In the genomic region with DNA sequence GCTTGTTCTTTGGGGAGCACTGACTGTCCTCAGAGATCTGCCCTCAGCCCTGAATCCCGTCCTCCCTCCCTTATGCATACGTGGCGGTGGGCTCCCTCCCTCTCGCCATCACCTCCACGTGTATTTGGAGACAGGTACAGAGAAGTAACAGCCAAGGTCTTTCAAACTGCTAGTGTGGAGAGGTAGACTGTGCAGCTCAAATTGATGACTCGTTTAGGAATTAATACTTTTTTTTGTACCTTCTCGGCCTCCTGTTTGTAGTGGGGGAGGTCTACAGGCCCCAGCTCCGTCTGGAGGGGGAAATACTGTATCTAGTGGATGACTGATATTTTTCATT, we compare ENCODE assay signal across 8 mouse cellular contexts.
A peak's percentile ranks its signal among the peaks of the same experiment; 100 is the strongest.
DNase-seq lines count a peak whose midpoint lies in the region; ATAC-seq and TF ChIP-seq lines count a peak whose summit lies in the region.
"Had no signal": no experiment of that assay in that cellular context is flagged by ENCODE, and none has a peak within 500 bp of the region (broad histone marks: within the 10 kb centered on the region; RNA-seq: fewer than 3 reads in every experiment).

No protein-coding gene starts in this region.

- 15% methylated on average over 8 of the region's 8 CpGs for WGBS in lung, adult 2 months
- WGBS in forebrain, embryonic 11.5 days = 3% methylated on average over 8 of the region's 8 CpGs
- 4% methylated on average over 8 of the region's 8 CpGs for WGBS in limb, embryonic 11.5 days
- WGBS in small intestine, adult 2 months = 25% methylated on average over 8 of the region's 8 CpGs

- TF ChIP-seq POLR2A in lung, adult 2 months (IDR thresholded peaks at IDR 0.05; ENCODE audit: borderline replicate concordance, extremely low read depth, low read depth, low read length) = no peak
- no peak for TF ChIP-seq POLR2A in small intestine, adult 2 months (IDR thresholded peaks at IDR 0.05; ENCODE audit: low read depth, low read length)

- no peak for TF ChIP-seq CTCF in lung, adult 2 months (IDR thresholded peaks at IDR 0.05; ENCODE audit: insufficient read depth, low read length)
- TF ChIP-seq CTCF in small intestine, adult 2 months (IDR thresholded peaks at IDR 0.05; ENCODE audit: extremely low read depth, insufficient read length, insufficient replicate concordance, low read depth, low read length) = no peak

- H3K27ac ChIP-seq in forebrain, embryonic 11.5 days (ENCODE audit: low read depth, low read length) = no peak overlapping the region
- H3K27ac ChIP-seq in limb, embryonic 11.5 days (replicated peaks; ENCODE audit: low read depth, low read length) = no peak overlapping the region
- H3K27ac ChIP-seq in small intestine, adult 2 months (ENCODE audit: insufficient read depth, low read depth, low read length) = no peak overlapping the region

- H3K9ac ChIP-seq in forebrain, embryonic 11.5 days (ENCODE audit: low read length) = peak overlapping the region; percentile 73; the same call in 1 of the 2 replicates
- no peak overlapping the region for H3K9ac ChIP-seq in limb, embryonic 11.5 days (ENCODE audit: low read length)

- peak overlapping the region; percentile 45 for H3K4me3 ChIP-seq in lung, adult 2 months (replicated peaks; ENCODE audit: extremely low read depth, low read depth, low read length)
- peak overlapping the region; percentile 63 for H3K4me3 ChIP-seq in forebrain, embryonic 11.5 days (ENCODE audit: low read depth, low read length)
- peak overlapping the region; percentile 53 for H3K4me3 ChIP-seq in limb, embryonic 11.5 days (ENCODE audit: low read depth, low read length)
- peak overlapping the region; percentile 52; the same call in 1 of the 2 replicates for H3K4me3 ChIP-seq in small intestine, adult 2 months (ENCODE audit: low read depth, low read length)

- peak overlapping the region; percentile 71 for H3K4me2 ChIP-seq in forebrain, embryonic 11.5 days (ENCODE audit: low read depth, low read length, severe bottlenecking)
- H3K4me2 ChIP-seq in limb, embryonic 11.5 days (ENCODE audit: low read depth, severe bottlenecking) = peak overlapping the region; percentile 90

- peaks cover 2% of the 10 kb centered on the region; the same call in 1 of the 2 replicates for H3K4me1 ChIP-seq in lung, adult 2 months (ENCODE audit: control insufficient read depth, insufficient read depth, low read length)
- H3K4me1 ChIP-seq in forebrain, embryonic 11.5 days (replicated peaks; ENCODE audit: control insufficient read depth, insufficient read depth, low read length) = peaks cover 6% of the 10 kb centered on the region; the same call in 1 of the 2 replicates
- 0 out of 2 replicates have a peak, but pooled peaks cover 3% of the 10 kb centered on the region for H3K4me1 ChIP-seq in limb, embryonic 11.5 days (ENCODE audit: control insufficient read depth, insufficient read depth, low read length)
- H3K4me1 ChIP-seq in small intestine, adult 2 months (ENCODE audit: control insufficient read depth, insufficient read depth, insufficient read length, low read length) = no peaks in the 10 kb centered on the region

- no peaks in the 10 kb centered on the region; the same call in 1 of the 2 replicates for H3K36me3 ChIP-seq in forebrain, embryonic 11.5 days (ENCODE audit: control insufficient read depth, insufficient read depth, low read length)
- H3K36me3 ChIP-seq in limb, embryonic 11.5 days (ENCODE audit: control insufficient read depth, insufficient read depth, low read length) = no peaks in the 10 kb centered on the region
- H3K36me3 ChIP-seq in small intestine, adult 2 months (ENCODE audit: control insufficient read depth, insufficient read depth, low read length) = no peaks in the 10 kb centered on the region

- peaks cover 28% of the 10 kb centered on the region for H3K27me3 ChIP-seq in forebrain, embryonic 11.5 days (ENCODE audit: control insufficient read depth, insufficient read depth, low read length)
- peaks cover 9% of the 10 kb centered on the region; the same call in 1 of the 2 replicates for H3K27me3 ChIP-seq in limb, embryonic 11.5 days (ENCODE audit: control insufficient read depth, insufficient read depth, low read length)
- peaks cover 27% of the 10 kb centered on the region for H3K27me3 ChIP-seq in small intestine, adult 2 months (ENCODE audit: control insufficient read depth, insufficient read depth, low read length)

- no peaks in the 10 kb centered on the region for H3K9me3 ChIP-seq in forebrain, embryonic 11.5 days (ENCODE audit: control insufficient read depth, low read length)
- no peaks in the 10 kb centered on the region for H3K9me3 ChIP-seq in limb, embryonic 11.5 days (ENCODE audit: control insufficient read depth, low read length)

- DNase-seq in lung, adult 2 months = no peak
- no peak for DNase-seq in lung, adult 18-20 months
- DNase-seq in forebrain, embryonic 11.5 days (ENCODE audit: low spot score) = no peak
- DNase-seq in limb, embryonic 11.5 days (ENCODE audit: low spot score) = no peak
- DNase-seq in thymus, postnatal 14 days = no peak
- no peak for DNase-seq in left cerebral cortex, postnatal 4 days
- DNase-seq: kidney, adult 11 months had no signal

- intact Hi-C loops in left cerebral cortex, postnatal 4 days (cut with DNase I) = loop anchor here (5.0 kb wide), 2 partner anchors 103 to 217 kb away; no protein-coding TSS in a partner anchor

- ATAC-seq in forebrain, embryonic 11.5 days (replicated peaks; ENCODE audit: low FRiP score) = peak; percentile 18; the same call in 1 of the 2 replicates
- ATAC-seq in limb, embryonic 11.5 days (ENCODE audit: insufficient number of reproducible peaks, low FRiP score, low TSS enrichment, low read depth) = 0 out of 2 replicates have a peak, but pooled peaks have one; percentile 31
